Mouse (Mus musculus): ENCODE measurements around the gene Lect2. TPM values are rescaled to one million over a fixed set of nuclear protein-coding genes. Genes with fewer than 3 reads are reported as not detected.

Gene Lect2
- polyA plus RNA-seq, 1 experiment from 2014 or later, result 0.27 TPM

GRCm38 (mm10) chr13:56529685-56530084, 18.6 kb downstream of the Lect2 start:
- no peak overlapping the region for H3K9ac ChIP-seq (ENCODE audit: low read length)
- WGBS, result 44% methylated on average over 8 of the region's 8 CpGs

DNA sequence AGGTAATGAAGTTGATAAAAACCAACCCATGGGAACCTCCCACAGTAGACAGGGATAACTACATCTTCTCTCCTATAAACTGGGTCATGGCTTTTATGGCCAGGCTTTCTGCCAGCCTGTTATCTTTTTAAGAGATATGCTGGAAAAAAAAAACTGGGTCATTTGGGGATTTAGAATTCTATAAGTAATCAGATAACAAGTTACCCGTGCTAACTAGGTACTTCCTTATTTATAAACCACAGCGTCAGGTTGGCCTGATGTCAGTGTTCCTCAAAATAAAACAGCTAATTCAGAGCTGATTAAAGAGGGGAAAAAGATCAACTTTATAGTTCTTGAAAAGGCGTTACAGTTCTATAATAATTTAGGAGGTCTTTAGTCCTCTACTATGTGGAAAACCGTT, 19.3 kb downstream of the Lect2 start:
- 66% methylated on average over 4 of the region's 4 CpGs for WGBS
- H3K9me3 ChIP-seq (ENCODE audit: control insufficient read depth, low read length), result no peaks in the 10 kb centered on the region
- no peak overlapping the region for H3K4me3 ChIP-seq (ENCODE audit: low read depth, low read length)
- DNase-seq (ENCODE audit: low spot score), result no peak
- H3K4me2 ChIP-seq (replicated peaks; ENCODE audit: low read depth), result no peak overlapping the region
- no peak overlapping the region for H3K9ac ChIP-seq (ENCODE audit: low read length)
- TF ChIP-seq EP300 (optimal IDR thresholded peaks at IDR 0.05), result no peak
- TF ChIP-seq CTCF (IDR thresholded peaks at IDR 0.05; ENCODE audit: low read depth), result no peak
- H3K4me1 ChIP-seq (replicated peaks; ENCODE audit: control insufficient read depth, insufficient read depth), result no peaks in the 10 kb centered on the region
- no peak overlapping the region for H3K27ac ChIP-seq (replicated peaks)
- H3K27me3 ChIP-seq (ENCODE audit: control insufficient read depth, insufficient read depth, low read length), result no peaks in the 10 kb centered on the region
- ATAC-seq (ENCODE audit: low FRiP score, low TSS enrichment), result no peak
- no peaks in the 10 kb centered on the region for H3K36me3 ChIP-seq (ENCODE audit: control insufficient read depth, insufficient read depth, low read length)

More at GRCm38 (mm10) chr13:56529685-56530084, 18.6 kb downstream of the Lect2 start:
- TF ChIP-seq CTCF (IDR thresholded peaks at IDR 0.05; ENCODE audit: low read depth) (no peak), EP300 (optimal IDR thresholded peaks at IDR 0.05) (no peak)
- H3K4me3 ChIP-seq (ENCODE audit: low read depth, low read length), result no peak overlapping the region
- no peaks in the 10 kb centered on the region for H3K4me1 ChIP-seq (replicated peaks; ENCODE audit: control insufficient read depth, insufficient read depth)
- no peak overlapping the region for H3K4me2 ChIP-seq (replicated peaks; ENCODE audit: low read depth)
- ATAC-seq (ENCODE audit: low FRiP score, low TSS enrichment), result no peak
- no peaks in the 10 kb centered on the region for H3K27me3 ChIP-seq (ENCODE audit: control insufficient read depth, insufficient read depth, low read length)
- H3K27ac ChIP-seq (replicated peaks), result no peak overlapping the region
- no peak for DNase-seq (ENCODE audit: low spot score)
- no peaks in the 10 kb centered on the region for H3K9me3 ChIP-seq (ENCODE audit: control insufficient read depth, low read length)
- H3K36me3 ChIP-seq (ENCODE audit: control insufficient read depth, insufficient read depth, low read length), result no peaks in the 10 kb centered on the region

DNA sequence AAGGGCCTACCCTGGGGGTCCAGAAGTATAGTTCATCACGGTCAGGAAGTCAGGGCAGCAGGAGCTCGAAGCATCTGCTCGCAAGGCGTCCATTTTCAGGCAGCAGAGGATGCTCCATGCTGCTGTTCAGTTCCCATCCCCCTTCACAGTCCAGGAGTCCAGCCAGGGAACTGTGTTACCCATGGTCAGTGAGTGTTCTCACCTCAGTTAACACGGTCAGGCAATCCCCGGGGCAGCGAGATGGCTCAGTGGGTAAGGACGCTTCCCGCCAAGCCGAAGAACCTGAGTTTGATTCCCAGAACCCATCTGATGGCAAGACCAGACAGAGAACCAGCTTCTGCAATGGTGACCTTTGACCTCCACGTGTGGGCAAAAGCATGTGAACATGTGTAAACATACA, 20.0 kb downstream of the Lect2 start:
- Histone ChIP-seq H3K4me3 (ENCODE audit: low read depth, low read length) (no peak overlapping the region), H3K9ac (ENCODE audit: low read length) (no peak overlapping the region), H3K4me1 (replicated peaks; ENCODE audit: control insufficient read depth, insufficient read depth) (no peaks in the 10 kb centered on the region), H3K9me3 (ENCODE audit: control insufficient read depth, low read length) (no peaks in the 10 kb centered on the region), H3K36me3 (ENCODE audit: control insufficient read depth, insufficient read depth, low read length) (no peaks in the 10 kb centered on the region), H3K4me2 (replicated peaks; ENCODE audit: low read depth) (no peak overlapping the region), H3K27me3 (ENCODE audit: control insufficient read depth, insufficient read depth, low read length) (no peaks in the 10 kb centered on the region), H3K27ac (replicated peaks) (no peak overlapping the region)
- WGBS, result 84% methylated on average over 11 of the region's 11 CpGs
- no peak for DNase-seq (ENCODE audit: low spot score)
- no peak for ATAC-seq (ENCODE audit: low FRiP score, low TSS enrichment)
- TF ChIP-seq CTCF (IDR thresholded peaks at IDR 0.05; ENCODE audit: low read depth) (no peak), EP300 (optimal IDR thresholded peaks at IDR 0.05) (no peak)

DNA sequence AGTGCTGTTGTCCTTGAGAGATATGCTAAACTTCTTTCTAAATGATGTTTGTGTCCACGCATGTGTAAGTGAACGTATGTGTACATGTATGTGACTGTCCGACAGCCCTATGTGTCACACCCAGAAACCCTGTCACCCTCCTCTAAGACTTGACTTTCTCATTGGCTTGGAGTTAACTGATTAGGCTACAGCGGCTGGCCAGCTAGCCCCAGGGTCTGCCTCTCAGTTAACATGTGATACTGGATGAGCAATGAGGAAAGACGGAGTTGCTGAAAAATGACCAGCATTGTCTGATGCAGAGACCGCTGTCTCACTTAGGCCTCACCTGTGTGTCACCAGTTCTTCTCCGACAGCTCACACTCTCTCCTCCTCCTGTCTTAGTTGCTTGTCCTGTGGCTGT, 20.5 kb downstream of the Lect2 start:
- Histone ChIP-seq H3K4me3 (ENCODE audit: low read depth, low read length) (no peak overlapping the region), H3K9ac (ENCODE audit: low read length) (no peak overlapping the region), H3K27ac (replicated peaks) (no peak overlapping the region), H3K4me1 (replicated peaks; ENCODE audit: control insufficient read depth, insufficient read depth) (no peaks in the 10 kb centered on the region), H3K9me3 (ENCODE audit: control insufficient read depth, low read length) (no peaks in the 10 kb centered on the region), H3K4me2 (replicated peaks; ENCODE audit: low read depth) (no peak overlapping the region), H3K36me3 (ENCODE audit: control insufficient read depth, insufficient read depth, low read length) (no peaks in the 10 kb centered on the region), H3K27me3 (ENCODE audit: control insufficient read depth, insufficient read depth, low read length) (no peaks in the 10 kb centered on the region)
- no peak for ATAC-seq (ENCODE audit: low FRiP score, low TSS enrichment)
- no peak for DNase-seq (ENCODE audit: low spot score)
- WGBS, result 95% methylated on average over 7 of the region's 7 CpGs
- TF ChIP-seq EP300 (optimal IDR thresholded peaks at IDR 0.05), result no peak
- no peak for TF ChIP-seq CTCF (IDR thresholded peaks at IDR 0.05; ENCODE audit: low read depth)

DNA sequence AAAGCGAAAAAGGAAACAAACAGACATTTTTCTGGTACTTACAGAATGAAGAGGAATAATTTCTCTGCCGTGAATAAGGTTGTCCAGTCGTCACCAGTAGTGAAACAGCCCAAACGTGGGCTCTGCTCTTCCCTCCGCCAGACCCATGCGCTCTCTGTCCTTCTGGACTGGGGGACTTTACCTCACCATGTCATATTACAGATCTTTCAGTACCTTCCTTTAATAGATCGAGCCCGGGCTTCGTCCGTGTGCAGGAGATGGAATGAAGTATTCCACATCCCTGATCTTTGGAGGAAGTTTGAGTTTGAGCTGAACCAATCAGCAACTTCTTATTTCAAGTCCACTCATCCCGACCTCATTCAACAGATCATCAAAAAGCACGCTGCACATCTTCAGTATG, 21.4 kb downstream of the Lect2 start:
- Histone ChIP-seq H3K36me3 (ENCODE audit: control insufficient read depth, insufficient read depth, low read length) (no peaks in the 10 kb centered on the region), H3K27me3 (ENCODE audit: control insufficient read depth, insufficient read depth, low read length) (no peaks in the 10 kb centered on the region), H3K27ac (replicated peaks) (no peak overlapping the region), H3K9me3 (ENCODE audit: control insufficient read depth, low read length) (no peaks in the 10 kb centered on the region), H3K4me2 (replicated peaks; ENCODE audit: low read depth) (no peak overlapping the region), H3K4me3 (ENCODE audit: low read depth, low read length) (no peak overlapping the region), H3K9ac (ENCODE audit: low read length) (no peak overlapping the region), H3K4me1 (replicated peaks; ENCODE audit: control insufficient read depth, insufficient read depth) (no peaks in the 10 kb centered on the region)
- ATAC-seq (ENCODE audit: low FRiP score, low TSS enrichment) (no peak), DNase-seq (ENCODE audit: low spot score) (no peak)
- TF ChIP-seq CTCF (IDR thresholded peaks at IDR 0.05; ENCODE audit: low read depth) (no peak), EP300 (optimal IDR thresholded peaks at IDR 0.05) (no peak)
- 70% methylated on average over 12 of the region's 12 CpGs for WGBS

DNA sequence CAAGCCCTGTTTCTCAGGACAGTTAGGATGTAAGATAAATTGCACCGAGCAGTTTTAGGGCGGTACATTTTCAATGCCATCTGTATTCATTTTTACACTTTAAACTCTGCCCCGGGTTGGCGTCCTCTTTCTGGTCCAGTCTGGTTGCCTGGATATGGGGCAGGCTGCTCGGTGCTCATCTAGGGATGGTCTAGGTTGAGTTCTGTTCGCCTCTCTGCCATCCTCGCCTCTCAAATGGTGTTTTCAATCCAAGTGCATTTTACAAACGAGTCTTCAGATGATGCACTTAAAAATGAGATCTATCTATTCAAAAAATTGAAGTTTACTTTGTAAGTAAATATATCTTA, 25.5 kb downstream of the Lect2 start:
- H3K27me3 ChIP-seq (ENCODE audit: control insufficient read depth, insufficient read depth, low read length), result no peaks in the 10 kb centered on the region
- no peak for TF ChIP-seq EP300 (optimal IDR thresholded peaks at IDR 0.05)
- no peak for TF ChIP-seq CTCF (IDR thresholded peaks at IDR 0.05; ENCODE audit: low read depth)
- no peaks in the 10 kb centered on the region for H3K4me1 ChIP-seq (replicated peaks; ENCODE audit: control insufficient read depth, insufficient read depth)
- H3K4me2 ChIP-seq (replicated peaks; ENCODE audit: low read depth), result peak overlapping the region; percentile 96
- no peak for DNase-seq (ENCODE audit: low spot score)
- H3K36me3 ChIP-seq (ENCODE audit: control insufficient read depth, insufficient read depth, low read length), result no peaks in the 10 kb centered on the region
- no peak for ATAC-seq (ENCODE audit: low FRiP score, low TSS enrichment)
- no peak overlapping the region for H3K27ac ChIP-seq (replicated peaks)
- WGBS, result 4% methylated on average over 8 of the region's 8 CpGs
- peak overlapping the region; percentile 67 for H3K4me3 ChIP-seq (ENCODE audit: low read depth, low read length)
- no peaks in the 10 kb centered on the region for H3K9me3 ChIP-seq (ENCODE audit: control insufficient read depth, low read length)
- H3K9ac ChIP-seq (ENCODE audit: low read length), result peak overlapping the region; percentile 63

All from stomach, postnatal 0 days (tissue).